Mouse (Mus musculus) midbrain, postnatal 0 days (tissue): ENCODE results near the gene Nalcn. TPM values are rescaled to one million over a fixed set of nuclear protein-coding genes. Genes with fewer than 3 reads are reported as not detected.

ENCODE experiments used
- ATAC-seq: fragments of 200-750 bp; cut with Nextera tagmentation; 2 replicates; pipeline ENCODE4 v1.8.0; 2017; ENCODE audit warnings: moderate number of reproducible peaks, mild to moderate bottlenecking, moderate TSS enrichment, moderate library complexity; ENCODE audit not compliant: low FRiP score
- DNase-seq: peaks from one replicate; pipeline ENCODE4 v3.0.0-alpha.2; 2015; ENCODE audit warnings: low spot score
- H3K27ac ChIP-seq: fragments of 300-500 bp; sonication (generic); 2 replicates; pipeline ENCODE4 v1.5.1; 2014; ENCODE audit warnings: low read depth, mild to moderate bottlenecking, low read length, mixed read lengths
- H3K27me3 ChIP-seq: fragments of 300-500 bp; sonication (generic); 2 replicates; pipeline ENCODE4 v1.6.1; 2014; ENCODE audit warnings: low read length, control low read depth, mixed read lengths; ENCODE audit not compliant: insufficient read depth
- H3K36me3 ChIP-seq: fragments of 300-500 bp; sonication (generic); 2 replicates; pipeline ENCODE4 v1.6.1; 2014; ENCODE audit warnings: low read length, control low read depth, mixed read lengths; ENCODE audit not compliant: insufficient read depth
- H3K4me1 ChIP-seq: fragments of 300-500 bp; sonication (generic); 2 replicates; pipeline ENCODE4 v1.6.1; 2014; ENCODE audit warnings: mild to moderate bottlenecking, control low read depth, antibody characterized with exemption, low read length, mixed read lengths; ENCODE audit not compliant: insufficient read depth
- H3K4me2 ChIP-seq: fragments of 300-500 bp; sonication (generic); 2 replicates; pipeline ENCODE4 v1.6.1; 2014; ENCODE audit warnings: low read depth, mild to moderate bottlenecking, low read length, mixed read lengths; ENCODE audit not compliant: poor library complexity, severe bottlenecking
- H3K4me3 ChIP-seq: fragments of 300-500 bp; sonication (generic); 2 replicates; pipeline ENCODE4 v1.5.1; 2014; ENCODE audit warnings: low read depth, mild to moderate bottlenecking, low read length, moderate library complexity
- H3K9ac ChIP-seq: fragments of 300-500 bp; sonication (generic); replicated peaks from 2 replicates; pipeline ENCODE4 v1.6.1; 2014; ENCODE audit warnings: mild to moderate bottlenecking, low read length, moderate library complexity, mixed read lengths; ENCODE audit not compliant: poor library complexity, severe bottlenecking
- H3K9me3 ChIP-seq: fragments of 300-500 bp; sonication (generic); 2 replicates; pipeline ENCODE4 v1.6.1; 2016; ENCODE audit warnings: low read length, control low read depth
- CTCF ChIP-seq: IDR thresholded peaks from 2 replicates; pipeline ENCODE4 v1.5.1; 2016; ENCODE audit warnings: antibody characterized with exemption, mild to moderate bottlenecking
- WGBS: fragments of 180-500 bp; shearing (Covaris S2); extraction: QIAGEN DNeasy Blood & Tissue Kit; methylation state at CpG from one replicate; pipeline ENCODE4 v1.1.7; 2014; 5-methylcytosine and 5-hydroxymethylcytosine counted together
- polyA plus RNA-seq: library from polyadenylated mRNA; unstranded; fragments of >200 nt; fragmentation: Nextera tagmentation; extraction: Ambion mirVana; gene quantifications from 2 replicates; pipeline ENCODE4 v1.2.1, GENCODE M21; 2015
- total RNA-seq: library from RNA; depleted of rRNA; stranded (reverse); fragments of >200 nt; gene quantifications from 2 replicates; pipeline ENCODE4 v1.2.3, GENCODE M21; 2014

The Nalcn gene
- total and polyA plus RNA-seq, 2 experiments from 2014 or later, result 15.0 to 46.5 TPM

DNA sequence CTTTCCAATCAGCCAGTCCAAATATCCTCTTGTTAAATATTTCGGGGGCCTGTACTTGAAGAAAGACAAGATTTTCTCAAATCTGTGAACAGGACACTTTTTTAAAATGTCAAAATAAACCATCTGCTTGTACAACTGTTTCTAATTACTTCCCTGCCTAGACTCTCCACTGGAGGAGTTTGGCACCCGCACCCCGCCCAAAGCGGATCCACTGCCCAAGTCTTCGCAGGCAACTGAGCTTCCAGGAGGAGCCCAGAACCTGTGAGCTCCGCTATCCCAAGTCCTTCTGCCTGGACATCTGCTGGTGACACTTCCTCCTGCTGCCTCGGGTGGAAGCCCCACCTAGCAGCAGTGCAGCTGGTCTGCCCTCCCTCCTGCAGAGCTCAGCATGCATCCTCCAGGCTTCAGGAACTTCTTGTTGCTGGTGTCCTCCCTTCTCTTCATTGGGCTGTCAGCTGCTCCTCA is 33.0 kb upstream of the Nalcn start, which contains the start of gene Itgbl1:
Gene Itgbl1 (plus strand): TSS at position 51 of the 465 bp plus-strand sequence.
- Histone ChIP-seq H3K4me1 (0 out of 2 replicates have a peak, but pooled peaks cover 4% of the 10 kb centered on the region), H3K9ac (no peak within 1 kb of the TSS), H3K27me3 (no peaks in the 10 kb centered on the region), H3K9me3 (no peaks in the 10 kb centered on the region), H3K36me3 (no peaks in the 10 kb centered on the region), H3K4me3 (no peak within 1 kb of the TSS), H3K27ac (no peak within 1 kb of the TSS), H3K4me2 (no peak within 1 kb of the TSS)
- TF ChIP-seq CTCF, result no peak
- 47% methylated on average over 7 of the region's 7 CpGs for WGBS
- peak; percentile 49 for DNase-seq
- ATAC-seq, result no peak

DNA sequence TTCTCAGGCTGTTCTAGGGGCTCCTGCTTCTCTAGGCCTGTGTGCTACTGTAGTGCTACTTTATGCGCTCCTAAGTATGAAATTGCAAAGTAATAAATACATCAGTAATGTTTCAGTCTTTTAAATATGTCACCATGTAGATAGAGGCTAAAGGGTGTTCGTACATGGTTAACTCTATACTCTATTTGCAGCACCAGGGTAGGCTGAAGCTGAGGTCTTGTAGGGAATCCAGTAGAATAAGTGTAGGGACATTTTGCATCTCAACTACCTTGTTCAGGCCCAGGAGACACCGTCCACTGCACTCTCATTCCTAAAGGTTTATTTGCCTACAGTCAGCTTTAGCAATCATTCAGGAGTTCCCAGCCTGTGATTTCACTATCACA is 227 bp upstream of the Nalcn start:
- no peak for TF ChIP-seq CTCF
- peak overlapping the region; percentile 97 for H3K9ac ChIP-seq
- peaks cover 9% of the 10 kb centered on the region; the same call in 1 of the 2 replicates for H3K4me1 ChIP-seq
- peak overlapping the region; percentile 86 for H3K4me2 ChIP-seq
- no peak for DNase-seq
- no peaks in the 10 kb centered on the region for H3K9me3 ChIP-seq
- no peaks in the 10 kb centered on the region for H3K27me3 ChIP-seq
- H3K4me3 ChIP-seq, result peak overlapping the region; percentile 63
- 44% methylated on average over 3 of the region's 3 CpGs for WGBS
- H3K36me3 ChIP-seq, result no peaks in the 10 kb centered on the region
- peak overlapping the region; percentile 91 for H3K27ac ChIP-seq
- ATAC-seq, result peak; percentile 35; the same call in 1 of the 2 replicates

DNA sequence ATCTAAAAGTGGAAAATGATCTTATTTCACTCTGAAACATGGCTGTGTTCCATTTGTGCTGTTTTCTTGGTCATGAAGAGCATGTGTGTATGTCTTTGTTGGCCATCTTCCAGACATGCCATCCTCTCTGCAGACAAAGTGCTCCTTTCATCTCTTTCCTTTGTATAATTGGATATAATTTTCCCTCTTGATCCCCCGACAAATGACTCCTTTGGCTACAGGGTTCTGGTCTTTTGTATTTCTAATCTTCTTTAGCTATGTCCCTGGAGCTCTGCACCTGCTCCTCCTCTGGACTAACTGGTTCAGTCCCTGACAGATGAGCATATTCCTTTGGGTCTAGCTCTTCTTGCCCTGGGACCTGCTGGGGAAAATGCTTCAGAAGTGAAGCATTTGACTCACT is 4.0 kb downstream of the Nalcn start:
- no peak for TF ChIP-seq CTCF
- H3K36me3 ChIP-seq, result no peaks in the 10 kb centered on the region
- H3K4me2 ChIP-seq, result no peak overlapping the region
- no peak overlapping the region for H3K4me3 ChIP-seq
- no peak overlapping the region for H3K9ac ChIP-seq
- no peaks in the 10 kb centered on the region for H3K9me3 ChIP-seq
- WGBS, result 8% methylated on average over 1 of the region's 1 CpGs
- no peak overlapping the region for H3K27ac ChIP-seq
- peak; percentile 38 for DNase-seq
- H3K27me3 ChIP-seq, result no peaks in the 10 kb centered on the region
- ATAC-seq, result no peak
- H3K4me1 ChIP-seq, result peaks cover 9% of the 10 kb centered on the region; the same call in 1 of the 2 replicates

DNA sequence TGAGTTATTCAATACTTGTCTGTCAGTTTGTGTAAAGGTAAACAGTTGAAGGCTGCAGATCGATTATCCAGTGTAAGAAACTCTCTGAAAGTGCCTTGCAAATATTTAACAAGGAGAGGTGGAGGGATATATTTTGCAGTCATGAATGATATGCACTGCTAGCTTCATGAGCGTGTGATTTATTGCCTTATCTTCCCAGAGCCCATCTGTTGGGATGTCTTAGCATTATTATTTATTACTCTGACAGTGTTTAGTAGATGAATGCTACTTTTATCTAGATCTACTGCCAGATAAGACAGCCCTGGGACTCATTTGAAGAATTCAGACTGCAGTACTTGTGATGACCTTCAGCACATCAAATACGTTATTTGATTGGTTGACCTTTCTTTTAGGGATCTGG is 31.7 kb downstream of the Nalcn start:
- Histone ChIP-seq H3K9ac (no peak overlapping the region), H3K4me1 (no peaks in the 10 kb centered on the region), H3K9me3 (no peaks in the 10 kb centered on the region), H3K27me3 (no peaks in the 10 kb centered on the region), H3K4me3 (no peak overlapping the region), H3K27ac (no peak overlapping the region), H3K36me3 (no peaks in the 10 kb centered on the region), H3K4me2 (no peak overlapping the region)
- TF ChIP-seq CTCF, result no peak
- whole genome bisulfite sequencing, result 75% methylated on average over 3 of the region's 3 CpGs
- DNase-seq (peak; percentile 17), ATAC-seq (no peak)

DNA sequence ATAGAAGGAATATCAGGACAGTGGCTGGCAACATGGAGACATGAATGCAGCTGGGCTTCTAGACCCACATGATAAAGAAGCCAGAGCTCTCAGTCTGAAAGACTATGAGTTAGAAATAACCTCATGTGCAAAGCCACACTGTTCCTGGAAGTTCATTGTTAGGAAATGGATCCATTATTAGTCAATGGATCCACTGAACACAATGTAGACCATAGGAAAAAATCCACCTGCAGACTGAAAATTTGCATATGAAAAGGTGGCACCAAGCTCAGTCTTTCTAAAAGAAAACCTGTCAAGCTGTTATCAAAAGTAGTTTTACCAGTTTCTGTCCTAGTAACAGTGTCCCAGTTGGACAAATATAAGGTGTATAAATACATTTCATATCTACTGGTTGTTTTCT is 39.5 kb downstream of the Nalcn start:
- DNase-seq, result no peak
- Histone ChIP-seq H3K4me3 (no peak overlapping the region), H3K27me3 (no peaks in the 10 kb centered on the region), H3K4me2 (no peak overlapping the region), H3K9ac (no peak overlapping the region), H3K9me3 (no peaks in the 10 kb centered on the region), H3K4me1 (no peaks in the 10 kb centered on the region), H3K27ac (no peak overlapping the region), H3K36me3 (no peaks in the 10 kb centered on the region)
- TF ChIP-seq CTCF, result no peak
- no peak for ATAC-seq

DNA sequence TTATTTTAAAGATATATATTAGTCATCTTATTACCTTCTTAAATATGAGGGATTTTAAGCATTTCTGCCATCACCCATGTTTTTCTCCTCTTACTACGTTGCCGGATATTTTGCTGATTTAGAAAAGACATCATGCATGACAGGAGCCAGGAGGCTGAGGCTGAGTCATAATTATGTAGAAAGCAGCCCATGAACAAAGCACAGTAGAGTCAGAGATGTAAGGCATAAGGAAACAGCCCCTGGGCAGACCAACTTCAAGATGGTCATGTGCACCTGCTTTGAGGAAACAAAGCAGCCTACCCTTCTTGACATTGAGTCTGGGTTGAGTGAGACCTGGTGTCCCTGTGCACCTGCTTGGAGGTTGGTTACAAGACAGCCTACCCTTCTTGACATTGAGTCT is 44.5 kb downstream of the Nalcn start:
- WGBS, result 74% methylated on average over 2 of the region's 2 CpGs
- no peak overlapping the region for H3K9ac ChIP-seq
- no peak overlapping the region for H3K4me2 ChIP-seq
- no peak overlapping the region for H3K27ac ChIP-seq
- H3K36me3 ChIP-seq, result no peaks in the 10 kb centered on the region
- H3K4me3 ChIP-seq, result no peak overlapping the region
- DNase-seq (no peak), ATAC-seq (no peak)
- no peak for TF ChIP-seq CTCF
- no peaks in the 10 kb centered on the region for H3K4me1 ChIP-seq
- no peaks in the 10 kb centered on the region for H3K27me3 ChIP-seq
- H3K9me3 ChIP-seq, result no peaks in the 10 kb centered on the region
